Mouse (Mus musculus) midbrain, embryonic 14.5 days (tissue): ENCODE measurements around the gene Olfr1279. TPM values are rescaled to one million over a fixed set of nuclear protein-coding genes. Genes with fewer than 3 reads are reported as not detected.

Experiments
- polyA plus RNA-seq: library from polyadenylated mRNA; unstranded; fragments of >200 nt; fragmentation: Nextera tagmentation; extraction: Ambion mirVana; gene quantifications from 2 replicates; pipeline ENCODE4 v1.2.1, GENCODE M21; 2014

Olfr1279 gene
- polyA plus RNA-seq, 1 experiment from 2014 or later = not detected

Other genes starting within 250 kb of the Olfr1279 start
- gene Gm13941, start 194.7 kb upstream of the Olfr1279 start, polyA plus RNA-seq = not detected in 2 replicates
- not detected in 2 replicates for gene Gm15130, start 147.7 kb upstream of the Olfr1279 start, polyA plus RNA-seq
- gene 4930430A15Rik, start 71.0 kb upstream of the Olfr1279 start, polyA plus RNA-seq = not detected in 2 replicates
- gene Olfr1275, start 65.3 kb upstream of the Olfr1279 start, polyA plus RNA-seq = not detected in 2 replicates
- gene Olfr1276, start 46.1 kb upstream of the Olfr1279 start, polyA plus RNA-seq = not detected in 2 replicates
- not detected in 2 replicates for gene Olfr1277, start 26.5 kb upstream of the Olfr1279 start, polyA plus RNA-seq
- not detected in 2 replicates for gene Olfr1278, start 10.5 kb upstream of the Olfr1279 start, polyA plus RNA-seq
- not detected in 2 replicates for gene Olfr1280, start 13.4 kb downstream of the Olfr1279 start, polyA plus RNA-seq
- gene Olfr1281, start 25.9 kb downstream of the Olfr1279 start, polyA plus RNA-seq = not detected in 2 replicates
- not detected in 2 replicates for gene Olfr1282, start 35.4 kb downstream of the Olfr1279 start, polyA plus RNA-seq
- gene Olfr1283, start 66.2 kb downstream of the Olfr1279 start, polyA plus RNA-seq = not detected in 2 replicates
- not detected in 2 replicates for gene Olfr1284, start 74.9 kb downstream of the Olfr1279 start, polyA plus RNA-seq
- gene Olfr1286, start 122.5 kb downstream of the Olfr1279 start, polyA plus RNA-seq = not detected in 2 replicates
- not detected in 2 replicates for gene Olfr1287, start 148.5 kb downstream of the Olfr1279 start, polyA plus RNA-seq
- gene Olfr1288, start 173.5 kb downstream of the Olfr1279 start, polyA plus RNA-seq = not detected in 2 replicates
- gene Olfr1289, start 180.2 kb downstream of the Olfr1279 start, polyA plus RNA-seq = not detected in 2 replicates
- gene Olfr1290, start 193.2 kb downstream of the Olfr1279 start, polyA plus RNA-seq = not detected in 2 replicates
- not detected in 2 replicates for gene Olfr1291-ps1, start 196.5 kb downstream of the Olfr1279 start, polyA plus RNA-seq
- not detected in 2 replicates for gene Olfr1293-ps, start 224.6 kb downstream of the Olfr1279 start, polyA plus RNA-seq
- gene Olfr1294, start 239.7 kb downstream of the Olfr1279 start, polyA plus RNA-seq = not detected in 2 replicates